10 mouse cellular contexts compared by ENCODE assay signal in genomic region chr11:4803008-4803407, GRCm38 (mm10). TPM values are rescaled to one million over a fixed set of nuclear protein-coding genes. Genes with fewer than 3 reads are reported as not detected.
A peak's percentile ranks its signal among the peaks of the same experiment; 100 is the strongest.
DNase-seq lines count a peak whose midpoint lies in the region; ATAC-seq and TF ChIP-seq lines count a peak whose summit lies in the region.
"Had no signal": no experiment of that assay in that cellular context is flagged by ENCODE, and none has a peak within 500 bp of the region (broad histone marks: within the 10 kb centered on the region; RNA-seq: fewer than 3 reads in every experiment).

No protein-coding gene starts in this region.

- TF ChIP-seq POLR2A in kidney, adult 2 months (IDR thresholded peaks at IDR 0.05; ENCODE audit: low read depth, low read length), result no peak
- TF ChIP-seq POLR2A in olfactory bulb, adult 2 months (IDR thresholded peaks at IDR 0.05; ENCODE audit: insufficient read depth, low read depth, low read length), result no peak

- no peak for ATAC-seq in kidney, embryonic 14.5 days (ENCODE audit: low FRiP score, low TSS enrichment)
- ATAC-seq in erythroid progenitor cell, adult 5-6 weeks (replicated peaks; ENCODE audit: low FRiP score, poor library complexity, severe bottlenecking), result no peak

- H3K4me3 ChIP-seq in kidney, adult 2 months (ENCODE audit: insufficient read depth, low read depth, low read length), result no peak overlapping the region
- no peak overlapping the region for H3K4me3 ChIP-seq in kidney, embryonic 14.5 days (ENCODE audit: low read length)
- H3K4me3 ChIP-seq in olfactory bulb, adult 2 months (ENCODE audit: insufficient read depth, low read depth, low read length), result no peak overlapping the region
- H3K4me3 ChIP-seq: heart, embryonic 13.5 days; myocyte had no signal

- 0 out of 2 replicates have a peak, but pooled peaks cover 2% of the 10 kb centered on the region for H3K4me1 ChIP-seq in kidney, adult 2 months (ENCODE audit: control insufficient read depth, insufficient read depth, low read length)
- H3K4me1 ChIP-seq in kidney, embryonic 14.5 days (ENCODE audit: control insufficient read depth, insufficient read depth, low read length), result 0 out of 2 replicates have a peak, but pooled peaks cover 5% of the 10 kb centered on the region
- peaks cover 3% of the 10 kb centered on the region for H3K4me1 ChIP-seq in olfactory bulb, adult 2 months (ENCODE audit: control insufficient read depth, insufficient read depth, low read length)

- 63% methylated on average over 9 of the region's 9 CpGs for WGBS in kidney, adult 2 months
- WGBS in kidney, embryonic 14.5 days, result 83% methylated on average over 9 of the region's 9 CpGs
- WGBS in olfactory bulb, adult 2 months, result 62% methylated on average over 9 of the region's 9 CpGs

- DNase-seq in kidney, adult 2 months, result peak; percentile 49
- DNase-seq in cerebellum, postnatal 25 days, result peak; percentile 63 to 76
- peak; percentile 79 for DNase-seq in gastrocnemius, postnatal 25 days
- DNase-seq in layer of hippocampus, adult 9-11 months, result peak; percentile 85
- no peak for DNase-seq in adipocyte (ENCODE audit: low spot score)

- no peaks in the 10 kb centered on the region for H3K9me3 ChIP-seq in kidney, embryonic 14.5 days (ENCODE audit: control insufficient read depth, low read length)
- H3K9me3 ChIP-seq: heart, embryonic 13.5 days had no signal

- no peaks in the 10 kb centered on the region; the same call in none of the 2 replicates for H3K36me3 ChIP-seq in kidney, adult 2 months (ENCODE audit: control insufficient read depth, insufficient read depth, low read length)
- peaks cover 22% of the 10 kb centered on the region for H3K36me3 ChIP-seq in kidney, embryonic 14.5 days (ENCODE audit: control insufficient read depth, insufficient read depth, low read length)

- H3K4me2 ChIP-seq in kidney, embryonic 14.5 days (replicated peaks; ENCODE audit: low read depth, low read length), result no peak overlapping the region
- H3K4me2 ChIP-seq: heart, embryonic 13.5 days had no signal

- no peaks in the 10 kb centered on the region for H3K27me3 ChIP-seq in kidney, adult 2 months (replicated peaks; ENCODE audit: control insufficient read depth, insufficient read depth, low read length)
- H3K27me3 ChIP-seq in kidney, embryonic 14.5 days (ENCODE audit: control insufficient read depth, insufficient read depth, low read length), result no peaks in the 10 kb centered on the region
- H3K27me3 ChIP-seq: heart, embryonic 13.5 days had no signal

- TF ChIP-seq CTCF in kidney, adult 2 months (conservative IDR thresholded peaks at IDR 0.05; ENCODE audit: insufficient read depth, insufficient read length, low read depth, low read length), result no peak
- no peak for TF ChIP-seq CTCF in olfactory bulb, adult 2 months (IDR thresholded peaks at IDR 0.05; ENCODE audit: insufficient read depth, low read depth, low read length)

- peak overlapping the region; percentile 40; the same call in 1 of the 2 replicates for H3K27ac ChIP-seq in kidney, adult 2 months (ENCODE audit: insufficient read depth, low read depth, low read length)
- H3K27ac ChIP-seq in kidney, embryonic 14.5 days (ENCODE audit: low read depth, low read length), result no peak overlapping the region
- 0 out of 2 replicates have a peak overlapping the region, but pooled peaks have one; percentile 17 for H3K27ac ChIP-seq in olfactory bulb, adult 2 months (ENCODE audit: insufficient read depth, low read depth, low read length)

- no peak overlapping the region for H3K9ac ChIP-seq in kidney, embryonic 14.5 days (ENCODE audit: low read depth, low read length)
- H3K9ac ChIP-seq: heart, embryonic 13.5 days had no signal

RNA-seq across cellular contexts. Expression of gene Nf2, which starts 46.3 kb away (rescaled TPM):
- 54.0 and 54.4 TPM in 2 replicates for polyA plus RNA-seq in kidney, adult 2 months (2012; rRNA removed)
- 21.6 and 48.1 TPM in 2 replicates for polyA plus RNA-seq in kidney, embryonic 14.5 days (2014; fragmentation: Nextera tagmentation; extraction: Ambion mirVana)
- total RNA-seq in gastrocnemius, postnatal 25 days (2021), result 10 to 100 TPM; 42.0 to 46.6 TPM
- not detected in 2 replicates for polyA plus RNA-seq in olfactory bulb, adult 2 months (2012; ENCODE audit: insufficient read depth, insufficient read length, low replicate concordance, missing spikeins)
- 7.2 and 7.5 TPM in 2 replicates for total RNA-seq in erythroid progenitor cell, adult 5-6 weeks (2015; ENCODE audit: low replicate concordance)
- total RNA-seq in erythroid progenitor cell, adult 5-6 weeks (2017; ENCODE audit: low replicate concordance), result 18.2 and 19.0 TPM in 2 replicates

RNA-seq across cellular contexts. Expression of gene Cabp7, which starts 56.4 kb away (rescaled TPM):
- not detected in 2 replicates for polyA plus RNA-seq in kidney, adult 2 months (2012; rRNA removed)
- 0.13 TPM in 1 of 2 replicates, not detected in the other for polyA plus RNA-seq in kidney, embryonic 14.5 days (2014; fragmentation: Nextera tagmentation; extraction: Ambion mirVana)
- total RNA-seq in gastrocnemius, postnatal 25 days (2021), result under 1 TPM; 0.64 to 0.80 TPM
- polyA plus RNA-seq in olfactory bulb, adult 2 months (2012; ENCODE audit: insufficient read depth, insufficient read length, low replicate concordance, missing spikeins), result not detected in 2 replicates
- not detected in 2 replicates for total RNA-seq in erythroid progenitor cell, adult 5-6 weeks (2015; ENCODE audit: low replicate concordance)
- not detected in 2 replicates for total RNA-seq in erythroid progenitor cell, adult 5-6 weeks (2017; ENCODE audit: low replicate concordance)
- polyA plus RNA-seq: heart, embryonic 13.5 days had no signal
